Mouse (Mus musculus) ES-E14 (cell line): ENCODE results near the gene Trpv4.

Experiments used
- CHD2 ChIP-seq: IDR thresholded peaks from 2 replicates; pipeline ENCODE4 v1.6.1; 2014; ENCODE audit warnings: mild to moderate bottlenecking, low read depth, low read length, inconsistent platforms
- HCFC1 ChIP-seq: IDR thresholded peaks from 2 replicates; pipeline ENCODE4 v1.6.1; 2012; ENCODE audit warnings: low read length, inconsistent platforms, borderline replicate concordance; ENCODE audit not compliant: insufficient read depth
- MAFK ChIP-seq: IDR thresholded peaks from 2 replicates; pipeline ENCODE4 v1.6.1; 2014; ENCODE audit warnings: mild to moderate bottlenecking, low read depth, low read length, inconsistent platforms; ENCODE audit not compliant: insufficient read depth
- ZC3H11A ChIP-seq: IDR thresholded peaks from 2 replicates; pipeline ENCODE4 v1.6.1; 2012; ENCODE audit warnings: low read depth, mild to moderate bottlenecking, inconsistent platforms, low read length, borderline replicate concordance

DNA sequence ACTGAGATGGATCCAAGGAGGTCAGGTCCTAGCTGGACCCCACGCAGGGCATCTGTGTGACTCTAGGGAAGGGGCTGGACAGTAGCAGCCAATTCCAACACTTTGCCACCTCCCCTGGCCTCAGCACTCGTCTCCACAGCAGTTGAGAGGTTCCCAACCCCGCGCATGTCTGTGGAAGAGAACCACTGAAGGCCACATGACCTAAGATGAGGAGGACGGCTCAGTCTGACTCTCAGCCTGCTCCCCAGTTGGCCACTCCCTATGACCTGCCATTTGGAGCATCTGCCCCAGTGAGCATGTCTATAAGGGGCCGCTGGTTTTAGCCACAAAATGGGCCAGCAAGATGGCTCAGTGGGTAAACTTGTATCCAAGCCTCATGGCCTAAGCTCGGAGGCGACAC is 56.2 kb downstream of the Trpv4 start:
- no peak for TF ChIP-seq MAFK
- no peak for TF ChIP-seq HCFC1
- no peak for TF ChIP-seq CHD2
- TF ChIP-seq ZC3H11A: no peak
